10 mouse cellular contexts compared by ENCODE assay signal in the genomic region with DNA sequence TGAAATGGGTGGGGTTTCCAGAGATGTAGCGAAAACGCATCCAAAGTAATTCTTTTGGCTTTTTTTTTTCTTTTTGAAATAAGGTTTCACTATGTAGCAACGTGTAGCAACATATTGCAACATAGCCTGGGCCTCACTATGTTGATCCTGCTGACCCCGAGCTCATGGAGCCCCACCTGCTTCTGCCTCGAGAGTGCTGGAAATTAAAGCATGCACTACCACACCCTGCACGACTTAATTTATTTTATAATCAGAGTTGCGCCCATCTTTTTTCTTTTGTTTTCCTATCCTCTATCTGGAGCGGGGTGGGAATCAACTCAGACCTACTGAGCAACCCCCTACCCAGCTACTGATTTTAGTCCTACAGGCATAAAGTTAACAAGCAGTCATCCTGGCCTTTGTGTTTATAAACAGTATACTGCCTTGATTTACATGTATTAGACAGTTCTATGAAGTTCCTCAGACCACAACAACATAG. TPM values are rescaled to one million over a fixed set of nuclear protein-coding genes. Genes with fewer than 3 reads are reported as not detected.
DNase-seq lines count a peak whose midpoint lies in the region; ATAC-seq and TF ChIP-seq lines count a peak whose summit lies in the region.
"Had no signal": no experiment of that assay in that cellular context is flagged by ENCODE, and none has a peak within 500 bp of the region (broad histone marks: within the 10 kb centered on the region; RNA-seq: fewer than 3 reads in every experiment).

No protein-coding gene starts in this region.

- H3K27me3 ChIP-seq in liver, adult 2 months (ENCODE audit: control insufficient read depth, insufficient read depth, low read length): no peaks in the 10 kb centered on the region
- H3K27me3 ChIP-seq in embryonic facial prominence, embryonic 13.5 days: no peaks in the 10 kb centered on the region
- no peaks in the 10 kb centered on the region for H3K27me3 ChIP-seq in intestine, embryonic 16.5 days (replicated peaks; ENCODE audit: control insufficient read depth, insufficient read depth, low read length)
- no peaks in the 10 kb centered on the region for H3K27me3 ChIP-seq in neural tube, embryonic 13.5 days

- H3K4me2 ChIP-seq in embryonic facial prominence, embryonic 13.5 days: peak overlapping the region; percentile 86
- peak overlapping the region; percentile 58 for H3K4me2 ChIP-seq in intestine, embryonic 16.5 days (ENCODE audit: low read depth, low read length)
- peak overlapping the region; percentile 92 for H3K4me2 ChIP-seq in neural tube, embryonic 13.5 days

- TF ChIP-seq CTCF in liver, adult 2 months (IDR thresholded peaks at IDR 0.05; ENCODE audit: low read depth, low read length): no peak

- H3K4me1 ChIP-seq in liver, adult 2 months (ENCODE audit: control insufficient read depth, insufficient read depth, low read length): peaks cover 5% of the 10 kb centered on the region
- H3K4me1 ChIP-seq in embryonic facial prominence, embryonic 13.5 days: peaks cover 7% of the 10 kb centered on the region
- peaks cover 17% of the 10 kb centered on the region for H3K4me1 ChIP-seq in intestine, embryonic 16.5 days (ENCODE audit: control insufficient read depth, insufficient read depth, low read length)
- H3K4me1 ChIP-seq in neural tube, embryonic 13.5 days (replicated peaks): peaks cover 12% of the 10 kb centered on the region

- no peaks in the 10 kb centered on the region for H3K9me3 ChIP-seq in embryonic facial prominence, embryonic 13.5 days
- no peaks in the 10 kb centered on the region for H3K9me3 ChIP-seq in intestine, embryonic 16.5 days (ENCODE audit: control insufficient read depth, low read length)
- no peaks in the 10 kb centered on the region for H3K9me3 ChIP-seq in neural tube, embryonic 13.5 days

- no peak for DNase-seq in liver, adult 2 months (ENCODE audit: extremely low read depth, low read depth, low spot score)
- no peak for DNase-seq in liver
- DNase-seq in spleen, postnatal 4 days (ENCODE audit: low spot score in 2 of 2): no peak
- no peak for DNase-seq in testis, postnatal 14 days (ENCODE audit: low spot score)
- no peak for DNase-seq in natural killer cell, adult 2 months (ENCODE audit: low spot score in 2 of 2)

- peaks cover 6% of the 10 kb centered on the region; the same call in 1 of the 2 replicates for H3K79me2 ChIP-seq in liver, adult 2 months (ENCODE audit: control insufficient read depth, insufficient read depth, low read length)

- WGBS in liver, adult 2 months: under 1% methylated on average over 8 of the region's 8 CpGs
- 1% methylated on average over 8 of the region's 8 CpGs for WGBS in embryonic facial prominence, embryonic 13.5 days
- WGBS in intestine, embryonic 16.5 days: 1% methylated on average over 8 of the region's 8 CpGs
- whole genome bisulfite sequencing in neural tube, embryonic 13.5 days: 1% methylated on average over 8 of the region's 8 CpGs

- ATAC-seq in embryonic facial prominence, embryonic 13.5 days (ENCODE audit: insufficient number of reproducible peaks, insufficient read depth, low FRiP score, low TSS enrichment, low read depth): no peak
- peak; percentile 36 for ATAC-seq in intestine, embryonic 16.5 days
- ATAC-seq in neural tube, embryonic 13.5 days (ENCODE audit: low read depth): peak; percentile 21; the same call in 1 of the 2 replicates

- peak overlapping the region; percentile 69 for H3K4me3 ChIP-seq in liver, adult 2 months (ENCODE audit: insufficient read depth, low read depth, low read length)
- peak overlapping the region; percentile 91 for H3K4me3 ChIP-seq in embryonic facial prominence, embryonic 13.5 days
- peak overlapping the region; percentile 89 for H3K4me3 ChIP-seq in intestine, embryonic 16.5 days (ENCODE audit: low read length)
- peak overlapping the region; percentile 88 for H3K4me3 ChIP-seq in neural tube, embryonic 13.5 days

- no peaks in the 10 kb centered on the region for H3K36me3 ChIP-seq in liver, adult 2 months (ENCODE audit: control insufficient read depth, insufficient read depth, low read length)
- H3K36me3 ChIP-seq in embryonic facial prominence, embryonic 13.5 days: peaks cover 17% of the 10 kb centered on the region
- H3K36me3 ChIP-seq in intestine, embryonic 16.5 days (ENCODE audit: control insufficient read depth, insufficient read depth, low read length): no peaks in the 10 kb centered on the region
- peaks cover 17% of the 10 kb centered on the region for H3K36me3 ChIP-seq in neural tube, embryonic 13.5 days

- no peak for TF ChIP-seq POLR2A in liver, adult 2 months (IDR thresholded peaks at IDR 0.05; ENCODE audit: extremely low read depth, insufficient read depth, low read length)

- H3K27ac ChIP-seq in liver, adult 2 months (replicated peaks; ENCODE audit: insufficient read depth, low read depth, low read length): no peak overlapping the region
- no peak overlapping the region; the same call in 1 of the 2 replicates for H3K27ac ChIP-seq in embryonic facial prominence, embryonic 13.5 days
- peak overlapping the region; percentile 69 for H3K27ac ChIP-seq in intestine, embryonic 16.5 days (ENCODE audit: low read length)
- H3K27ac ChIP-seq in neural tube, embryonic 13.5 days (replicated peaks): peak overlapping the region; percentile 86

- H3K9ac ChIP-seq in liver, adult 2 months (ENCODE audit: low read depth, low read length): no peak overlapping the region
- no peak overlapping the region; the same call in 1 of the 2 replicates for H3K9ac ChIP-seq in embryonic facial prominence, embryonic 13.5 days
- H3K9ac ChIP-seq in intestine, embryonic 16.5 days (ENCODE audit: low read depth, low read length): peak overlapping the region; percentile 84; the same call in 1 of the 2 replicates
- H3K9ac ChIP-seq in neural tube, embryonic 13.5 days: peak overlapping the region; percentile 91; the same call in 1 of the 2 replicates

RNA-seq across cellular contexts. Expression of gene Mib2, which starts 0.6 kb away (rescaled TPM):
- 16.4 and 19.0 TPM in 2 replicates for total RNA-seq in liver, adult 2 months (2014; rRNA removed)
- polyA plus RNA-seq in liver, adult 2 months (2012; rRNA removed): 32.2 and 35.8 TPM in 2 replicates
- 36.1 and 36.7 TPM in 2 replicates for polyA plus RNA-seq in embryonic facial prominence, embryonic 13.5 days (2015; fragmentation: Nextera tagmentation; extraction: Ambion mirVana)
- polyA plus RNA-seq in intestine, embryonic 16.5 days (2015; fragmentation: Nextera tagmentation; extraction: Ambion mirVana): 18.6 and 18.7 TPM in 2 replicates
- 37.4 and 38.9 TPM in 2 replicates for polyA plus RNA-seq in neural tube, embryonic 13.5 days (2015; fragmentation: Nextera tagmentation; extraction: Ambion mirVana)

RNA-seq across cellular contexts. Expression of gene Mmp23, which starts 16.5 kb away (rescaled TPM):
- 1.7 and 1.8 TPM in 2 replicates for total RNA-seq in liver, adult 2 months (2014; rRNA removed)
- polyA plus RNA-seq in liver, adult 2 months (2012; rRNA removed): 2.7 and 3.0 TPM in 2 replicates
- polyA plus RNA-seq in embryonic facial prominence, embryonic 13.5 days (2015; fragmentation: Nextera tagmentation; extraction: Ambion mirVana): 24.8 and 26.1 TPM in 2 replicates
- polyA plus RNA-seq in intestine, embryonic 16.5 days (2015; fragmentation: Nextera tagmentation; extraction: Ambion mirVana): 39.6 and 41.3 TPM in 2 replicates
- polyA plus RNA-seq in neural tube, embryonic 13.5 days (2015; fragmentation: Nextera tagmentation; extraction: Ambion mirVana): 3.9 and 5.4 TPM in 2 replicates

RNA-seq across cellular contexts. Expression of gene Gm10563, which starts 24.4 kb away (rescaled TPM):
- not detected in 2 replicates for total RNA-seq in liver, adult 2 months (2014; rRNA removed)
- polyA plus RNA-seq in liver, adult 2 months (2012; rRNA removed): not detected in 2 replicates
- not detected in 2 replicates for polyA plus RNA-seq in embryonic facial prominence, embryonic 13.5 days (2015; fragmentation: Nextera tagmentation; extraction: Ambion mirVana)
- polyA plus RNA-seq in intestine, embryonic 16.5 days (2015; fragmentation: Nextera tagmentation; extraction: Ambion mirVana): not detected in 2 replicates
- polyA plus RNA-seq in neural tube, embryonic 13.5 days (2015; fragmentation: Nextera tagmentation; extraction: Ambion mirVana): not detected in 2 replicates
- polyA plus RNA-seq: brain, embryonic 14.5 days; large intestine, adult 2 months had no signal

RNA-seq across cellular contexts. Expression of gene Fndc10, which starts 24.5 kb away (rescaled TPM):
- 0.37 and 0.54 TPM in 2 replicates for total RNA-seq in liver, adult 2 months (2014; rRNA removed)
- polyA plus RNA-seq in liver, adult 2 months (2012; rRNA removed): 0.77 and 1.2 TPM in 2 replicates
- 6.5 and 8.7 TPM in 2 replicates for polyA plus RNA-seq in embryonic facial prominence, embryonic 13.5 days (2015; fragmentation: Nextera tagmentation; extraction: Ambion mirVana)
- polyA plus RNA-seq in intestine, embryonic 16.5 days (2015; fragmentation: Nextera tagmentation; extraction: Ambion mirVana): 1.9 and 2.0 TPM in 2 replicates
- 10.5 and 16.5 TPM in 2 replicates for polyA plus RNA-seq in neural tube, embryonic 13.5 days (2015; fragmentation: Nextera tagmentation; extraction: Ambion mirVana)

RNA-seq across cellular contexts. Expression of gene Ssu72, which starts 35.0 kb away (rescaled TPM):
- total RNA-seq in liver, adult 2 months (2014; rRNA removed): 99.5 and 108 TPM in 2 replicates
- 78.8 and 79.3 TPM in 2 replicates for polyA plus RNA-seq in liver, adult 2 months (2012; rRNA removed)
- polyA plus RNA-seq in embryonic facial prominence, embryonic 13.5 days (2015; fragmentation: Nextera tagmentation; extraction: Ambion mirVana): 136 and 142 TPM in 2 replicates
- polyA plus RNA-seq in intestine, embryonic 16.5 days (2015; fragmentation: Nextera tagmentation; extraction: Ambion mirVana): 155 and 163 TPM in 2 replicates
- 178 and 184 TPM in 2 replicates for polyA plus RNA-seq in neural tube, embryonic 13.5 days (2015; fragmentation: Nextera tagmentation; extraction: Ambion mirVana)

Comparison
In these comparisons a context has a peak if more than half of its experiments do, and no peak if none do; other contexts are left out.
1. H3K27ac ChIP-seq: peak in intestine, embryonic 16.5 days (single experiment) and neural tube, embryonic 13.5 days (single experiment); none in liver, adult 2 months (single experiment) and embryonic facial prominence, embryonic 13.5 days (single experiment).
2. H3K9ac ChIP-seq: peak in intestine, embryonic 16.5 days (single experiment) and neural tube, embryonic 13.5 days (single experiment); none in liver, adult 2 months (single experiment) and embryonic facial prominence, embryonic 13.5 days (single experiment).
3. Peak in every context shown above with its lines, with median percentiles within 50 percentile points of each other: H3K4me3 ChIP-seq and H3K4me2 ChIP-seq.